Mouse (Mus musculus) 3T3-L1 (cell line): ENCODE measurements around the gene Psmb11.

Experiments used
- DNase-seq: peaks from one replicate; pipeline ENCODE4 v3.0.0-alpha.2; 2015; ENCODE audit warnings: low read depth, low spot score

The Psmb11 gene

GRCm38 (mm10) chr14:54640946-54641304, 19.7 kb downstream of the Psmb11 start, which contains the start of gene Gm17606:
Gene Gm17606, plus strand, starts transcription at chr14:54640952.
- no peak for DNase-seq

DNA sequence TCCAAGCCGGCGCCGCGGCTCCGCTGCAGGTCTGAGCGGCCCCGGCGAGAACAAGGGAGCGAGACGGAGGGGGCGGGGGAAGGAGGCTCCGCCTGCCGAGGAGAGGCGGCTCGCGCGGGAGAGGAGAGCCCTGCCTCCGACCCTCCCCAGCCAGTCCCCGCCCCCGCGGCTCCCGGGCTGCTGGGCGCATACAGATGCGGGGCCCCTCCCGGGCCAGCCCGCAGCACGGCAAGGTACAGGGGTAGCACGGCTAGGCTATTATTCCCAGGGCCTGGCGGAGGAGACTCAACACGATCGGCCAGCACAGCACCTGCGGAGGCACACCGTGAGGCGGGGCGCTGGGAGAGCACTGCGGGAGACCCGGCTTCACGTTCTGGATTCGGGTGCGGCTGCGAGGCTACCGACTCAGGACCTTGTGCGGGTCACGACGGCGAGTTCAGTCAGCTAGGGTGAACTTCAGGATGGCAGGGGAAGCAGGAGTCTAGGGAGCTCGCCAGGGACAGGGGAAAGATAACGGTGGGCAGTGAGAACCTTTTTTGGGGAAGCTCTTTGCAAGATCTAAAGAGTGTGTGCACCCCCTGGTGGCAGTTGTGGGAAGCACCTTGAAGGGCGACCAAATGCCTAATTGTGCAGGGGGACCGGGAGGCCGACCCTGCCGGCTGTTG, 20.2 kb downstream of the Psmb11 start, which contains the start of gene Cdh24:
Cdh24 (minus strand) TSS at position 60 of the 665 bp plus-strand sequence.
- peak; percentile 81 for DNase-seq

- no peak for DNase-seq
These were observed 21.2 kb downstream of the Psmb11 start for GRCm38 (mm10) chr14:54642224-54642944.

DNA sequence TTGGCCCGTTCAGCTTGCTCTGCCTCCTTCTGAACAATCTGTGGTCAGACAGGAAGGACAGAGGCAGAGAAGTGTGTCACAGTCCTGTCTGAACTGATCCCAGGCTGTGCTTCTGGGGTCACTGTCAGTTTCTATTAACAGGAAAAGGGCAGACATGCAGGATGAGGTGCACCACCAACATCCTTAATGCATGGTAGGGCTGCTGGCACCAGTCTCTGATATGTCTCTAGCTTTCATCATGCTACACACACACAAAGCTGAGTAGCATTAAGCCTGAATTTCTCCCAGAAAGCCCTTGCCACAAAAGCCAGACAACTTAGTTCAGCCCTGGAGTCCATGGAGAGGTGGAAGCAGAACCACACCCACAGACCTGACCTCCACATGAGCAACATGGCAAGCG, 21.8 kb downstream of the Psmb11 start:
- DNase-seq, result peak; percentile 47

GRCm38 (mm10) chr14:54644294-54644693, 23.1 kb downstream of the Psmb11 start:
- no peak for DNase-seq

GRCm38 (mm10) chr14:54646455-54646854, 25.2 kb downstream of the Psmb11 start:
- DNase-seq, result no peak

DNA sequence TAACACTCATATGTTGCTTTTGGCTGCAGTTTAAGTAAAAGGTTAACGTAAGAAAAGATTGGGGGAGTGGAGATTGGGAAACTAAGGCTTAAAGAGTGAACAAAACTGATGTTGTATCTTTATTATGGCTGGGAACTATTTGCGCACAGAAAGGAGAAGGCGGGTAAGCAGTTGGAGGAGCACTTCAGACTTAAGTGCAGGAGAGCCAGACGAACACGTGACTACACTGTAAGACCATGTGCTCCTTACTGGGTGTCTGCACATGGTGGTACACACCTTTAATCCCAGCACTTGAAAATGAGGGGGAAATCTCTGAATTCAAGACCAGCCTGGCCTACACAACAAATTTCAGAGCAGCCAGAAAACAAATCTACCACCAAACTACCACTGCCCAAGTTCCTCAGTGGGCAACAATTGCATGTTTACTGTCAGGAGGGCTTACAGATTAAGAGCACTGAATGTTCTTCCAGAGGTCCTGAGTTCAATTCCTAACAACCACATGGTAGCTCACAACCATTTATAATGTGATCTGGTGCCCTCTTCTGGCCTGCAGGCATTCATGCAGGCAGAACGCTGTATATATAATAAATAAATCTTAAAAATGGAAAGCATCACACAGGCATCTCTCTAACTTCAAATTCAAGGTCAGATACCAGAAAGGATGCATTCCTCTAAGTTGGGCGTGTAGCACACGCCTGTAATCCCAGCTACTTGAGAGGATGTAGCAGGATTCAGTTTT, 25.8 kb downstream of the Psmb11 start:
- DNase-seq, result no peak

DNA sequence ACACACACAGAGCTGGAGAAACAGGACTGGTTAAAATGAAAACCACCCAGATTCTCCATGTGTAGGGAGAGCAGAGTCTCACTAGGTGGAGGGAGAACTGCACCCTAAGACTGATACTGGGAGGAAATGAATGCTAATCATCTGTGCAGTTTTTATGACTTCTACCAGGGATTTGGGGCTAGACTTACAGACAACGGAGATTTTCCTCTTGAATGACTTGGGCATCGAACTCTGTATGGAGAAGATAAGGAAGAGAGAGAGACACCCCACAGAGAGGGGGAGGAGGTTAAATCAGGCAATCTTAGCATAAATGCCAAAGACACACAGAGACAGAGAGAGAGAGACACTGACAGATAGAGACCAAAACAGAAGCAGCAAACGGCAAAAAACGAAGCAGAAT, 26.7 kb downstream of the Psmb11 start:
- DNase-seq, result no peak

DNA sequence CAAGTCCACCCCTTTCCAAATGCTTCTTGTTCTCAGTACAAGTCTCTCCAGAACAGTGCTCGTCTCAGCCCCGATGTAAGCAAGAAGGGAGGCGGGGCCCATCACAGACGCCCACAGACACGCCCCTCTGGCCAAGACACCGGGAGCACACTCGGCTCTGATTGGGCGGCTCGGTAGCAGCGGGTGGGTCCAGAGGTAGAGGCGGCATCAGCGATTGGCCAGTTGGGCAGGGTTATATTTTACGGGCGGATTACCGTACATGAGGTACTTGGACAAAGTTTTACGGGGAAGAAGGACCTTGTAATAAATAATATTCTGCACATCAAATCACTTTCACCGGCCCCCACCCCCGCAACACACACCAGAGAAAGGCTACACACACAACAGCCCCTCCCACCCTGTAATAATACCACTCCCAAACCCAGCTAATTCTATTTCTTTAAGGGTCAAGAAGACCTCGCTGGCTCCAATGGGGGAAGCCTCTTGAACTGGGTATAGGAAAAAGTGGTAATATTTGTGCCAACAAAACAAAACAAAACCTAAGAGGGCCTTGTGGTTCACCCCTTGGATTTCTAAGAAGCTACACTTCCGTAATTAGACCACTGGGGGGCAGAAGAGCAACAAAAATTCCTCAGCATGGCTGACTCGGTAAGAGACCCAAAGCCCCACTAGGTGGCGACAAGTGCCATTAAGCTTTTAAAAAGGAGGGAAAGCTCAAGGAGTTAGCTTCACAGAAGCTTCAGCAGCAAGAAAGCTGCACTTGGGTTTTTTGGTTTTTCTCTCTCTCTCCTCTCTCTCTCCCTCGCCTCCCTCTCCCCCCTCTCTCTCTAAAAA, 29.6 kb downstream of the Psmb11 start:
- DNase-seq, result peak; percentile 93

GRCm38 (mm10) chr14:54651556-54651955, 30.3 kb downstream of the Psmb11 start:
- no peak for DNase-seq

DNA sequence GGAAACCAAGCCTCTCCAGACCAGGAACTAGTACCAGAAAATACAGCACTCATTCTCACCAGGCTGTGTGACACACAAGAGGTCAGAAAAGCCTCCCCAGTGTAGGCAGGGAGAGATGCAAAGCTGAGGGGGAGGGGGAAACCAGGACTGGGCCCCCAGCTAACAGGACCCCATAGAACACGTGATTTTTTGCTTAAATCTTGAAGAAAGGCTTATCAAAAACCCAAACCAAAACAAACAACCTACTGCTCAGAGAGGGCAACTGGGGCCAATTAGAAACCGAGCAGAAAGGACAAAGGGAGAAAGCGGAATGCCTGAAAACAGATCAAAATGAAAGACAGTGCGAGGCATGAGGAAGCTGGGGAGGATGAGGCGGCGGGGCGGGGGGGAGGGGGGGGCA, 31.6 kb downstream of the Psmb11 start:
- no peak for DNase-seq

DNA sequence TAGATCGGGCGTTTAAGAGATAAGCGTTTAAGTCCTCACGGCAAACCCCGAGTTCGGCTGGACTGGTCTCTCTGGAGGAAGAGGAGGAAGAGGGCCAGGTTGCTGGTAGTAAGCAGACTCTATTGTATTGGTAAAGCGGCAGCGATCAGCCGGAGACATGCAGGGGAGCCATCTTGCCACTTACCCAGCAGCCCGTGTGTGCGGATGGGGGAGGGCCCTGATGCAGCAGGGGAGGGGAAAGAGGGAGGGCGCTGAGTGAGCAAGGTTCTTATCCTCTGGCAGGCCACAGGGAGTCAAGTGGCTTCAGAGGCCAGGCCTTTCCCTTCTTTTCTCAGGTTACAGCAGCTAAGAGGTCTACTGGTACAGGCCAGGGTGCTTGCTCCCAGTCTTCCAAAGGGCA, 32.3 kb downstream of the Psmb11 start:
- DNase-seq, result peak; percentile 86

GRCm38 (mm10) chr14:54660009-54660408, 38.8 kb downstream of the Psmb11 start:
- peak; percentile 79 for DNase-seq

GRCm38 (mm10) chr14:54664477-54665222, 43.4 kb downstream of the Psmb11 start:
- DNase-seq, result no peak

DNA sequence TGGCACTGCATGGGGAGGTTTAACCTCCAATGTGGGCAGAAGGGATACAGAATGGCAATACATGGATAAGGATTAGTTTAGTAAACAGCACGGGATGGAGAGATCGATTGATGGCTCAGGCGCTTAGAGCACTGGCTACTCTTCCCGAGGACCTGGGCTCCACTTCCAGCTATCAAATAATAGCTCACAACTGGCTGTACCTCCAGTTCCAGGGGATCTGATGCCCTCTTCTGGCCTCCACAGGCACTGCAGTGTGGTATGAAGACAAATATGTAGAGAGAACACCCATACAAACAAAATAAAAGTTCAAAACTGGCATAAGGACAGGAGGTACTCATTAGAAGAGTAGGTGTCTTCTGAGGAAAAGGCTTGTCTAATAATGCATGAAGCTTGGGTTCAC, 48.1 kb downstream of the Psmb11 start:
- peak; percentile 59 for DNase-seq

GRCm38 (mm10) chr14:54674317-54674716, 53.1 kb downstream of the Psmb11 start:
- no peak for DNase-seq

- DNase-seq, result no peak
These were observed 55.1 kb downstream of the Psmb11 start for GRCm38 (mm10) chr14:54676290-54676689.

DNA sequence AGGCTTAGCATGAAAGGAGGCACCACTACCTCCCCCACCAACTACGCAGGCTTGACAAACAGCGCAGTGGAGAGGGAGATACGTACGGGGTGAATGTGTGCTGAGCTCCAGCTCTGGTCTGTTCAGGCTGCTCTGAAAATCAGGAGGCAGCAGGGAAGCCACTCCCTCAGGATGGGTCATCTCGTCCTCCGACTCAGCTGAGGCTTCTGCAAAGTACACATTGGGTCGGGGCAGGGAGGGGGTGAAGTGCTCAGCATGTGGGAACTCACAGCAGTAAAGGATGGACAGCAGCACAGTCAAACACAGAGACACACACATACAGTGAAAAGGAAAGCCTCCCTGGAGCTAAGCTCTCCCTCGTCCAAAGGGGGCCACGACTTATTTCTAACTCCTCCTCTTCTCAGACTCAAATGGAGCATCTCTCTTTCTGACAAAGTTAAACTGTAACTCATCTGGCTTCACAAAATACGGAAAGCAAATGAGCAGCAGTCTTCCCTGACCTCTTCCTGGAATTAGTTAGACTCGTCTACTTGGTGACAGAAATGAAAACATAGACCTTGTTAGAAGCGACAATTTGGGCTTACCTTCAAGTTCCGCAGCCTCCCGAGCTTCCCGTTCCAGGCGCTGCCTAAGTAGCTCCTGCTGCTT, 57.5 kb downstream of the Psmb11 start:
- DNase-seq, result no peak
